Mouse (Mus musculus) ES-E14 (cell line): ENCODE results near the gene Strn3. TPM values are rescaled to one million over a fixed set of nuclear protein-coding genes. Genes with fewer than 3 reads are reported as not detected.
A peak's percentile ranks its signal among the peaks of the same experiment; 100 is the strongest.

Experiments used
- DNase-seq: peaks from one replicate; pipeline ENCODE4 v3.0.0-alpha.2; 2013; ENCODE audit warnings: low read depth, low spot score
- H3K27ac ChIP-seq: 2 replicates; pipeline ENCODE4 v1.5.1; 2012; ENCODE audit warnings: low read depth, mild to moderate bottlenecking, low read length, moderate library complexity, mixed read lengths; ENCODE audit not compliant: poor library complexity, insufficient read depth, severe bottlenecking
- H3K36me3 ChIP-seq: 2 replicates; pipeline ENCODE4 v1.6.1; 2012; ENCODE audit warnings: mild to moderate bottlenecking, low read length, moderate library complexity, mixed read lengths; ENCODE audit not compliant: control insufficient read depth, poor library complexity, insufficient read depth, severe bottlenecking
- H3K4me1 ChIP-seq, 2 experiments: fragments of 150-350 bp in 1 of 2; sonication (generic) in 1 of 2; 2 replicates each; pipeline ENCODE4 v1.6.1; 2012; ENCODE audit warnings: low read length in 2 of 2, mild to moderate bottlenecking in 1 of 2, mixed read lengths in 1 of 2; ENCODE audit not compliant: control insufficient read depth in 2 of 2, insufficient read depth in 2 of 2, poor library complexity in 1 of 2
- H3K4me3 ChIP-seq, 2 experiments: fragments of 150-350 bp in 1 of 2; sonication (generic) in 1 of 2; 2 replicates each; pipeline ENCODE4 v1.5.1; 2012; ENCODE audit warnings: low read length in 2 of 2, low read depth in 1 of 2, mild to moderate bottlenecking in 1 of 2, mixed read lengths in 1 of 2; ENCODE audit not compliant: insufficient read depth in 1 of 2, poor library complexity in 1 of 2, severe bottlenecking in 1 of 2
- H3K9ac ChIP-seq: 2 replicates; pipeline ENCODE4 v1.6.1; 2012; ENCODE audit warnings: low read depth, mild to moderate bottlenecking, low read length, mixed read lengths; ENCODE audit not compliant: poor library complexity, insufficient read depth, severe bottlenecking
- H3K9me3 ChIP-seq: fragments of 150-350 bp; sonication (generic); 2 replicates; pipeline ENCODE4 v1.6.1; 2012; ENCODE audit warnings: low read depth, mild to moderate bottlenecking, low read length; ENCODE audit not compliant: control insufficient read depth, insufficient read depth
- CHD2 ChIP-seq: IDR thresholded peaks from 2 replicates; pipeline ENCODE4 v1.6.1; 2014; ENCODE audit warnings: mild to moderate bottlenecking, low read depth, low read length, inconsistent platforms
- HCFC1 ChIP-seq: IDR thresholded peaks from 2 replicates; pipeline ENCODE4 v1.6.1; 2012; ENCODE audit warnings: low read length, inconsistent platforms, borderline replicate concordance; ENCODE audit not compliant: insufficient read depth
- MAFK ChIP-seq: IDR thresholded peaks from 2 replicates; pipeline ENCODE4 v1.6.1; 2014; ENCODE audit warnings: mild to moderate bottlenecking, low read depth, low read length, inconsistent platforms; ENCODE audit not compliant: insufficient read depth
- ZC3H11A ChIP-seq: IDR thresholded peaks from 2 replicates; pipeline ENCODE4 v1.6.1; 2012; ENCODE audit warnings: low read depth, mild to moderate bottlenecking, inconsistent platforms, low read length, borderline replicate concordance
- ZNF384 ChIP-seq: IDR thresholded peaks from 2 replicates; pipeline ENCODE4 v1.6.1; 2012; ENCODE audit warnings: low read depth, low read length, inconsistent platforms
- in situ Hi-C, 2 experiments: fragments of 600-800 bp; cut with MboI; formaldehyde crosslinking; loops; one replicate each; pipeline ENCODE4 v1.15.1; 2025; ENCODE audit warnings: low sequenced_read_pairs in 2 of 2, inconsistent platforms in 1 of 2; ENCODE audit not compliant: unreplicated experiment in 2 of 2
- total RNA-seq: library from RNA; depleted of rRNA; stranded (reverse); fragments of 300-350 nt; gene quantifications from 2 replicates; pipeline ENCODE4 v1.2.3, GENCODE M21; 2012

The Strn3 gene
- total RNA-seq, 1 experiment, result 76.0 TPM

GRCm38 (mm10) chr12:51678844-51679243 lies 12.9 kb downstream of the Strn3 start:
- TF ChIP-seq MAFK, result no peak
- no peak for TF ChIP-seq HCFC1
- TF ChIP-seq ZNF384, result no peak
- no peak for TF ChIP-seq ZC3H11A
- TF ChIP-seq CHD2, result no peak
- Histone ChIP-seq H3K36me3 (no peaks in the 10 kb centered on the region), H3K4me1 (peaks cover 0 to 6% of the 10 kb centered on the region in 2 experiments; a peak in 1 of 4 replicates), H3K4me3 (no peak overlapping the region), H3K9me3 (no peaks in the 10 kb centered on the region), H3K9ac (no peak overlapping the region), H3K27ac (no peak overlapping the region)
- DNase-seq, result no peak
- in situ Hi-C loops, result no loop called here

- Histone ChIP-seq H3K27ac (no peak overlapping the region), H3K4me1 (peaks cover 7 to 8% of the 10 kb centered on the region in 2 experiments; a peak in 3 of 4 replicates), H3K9me3 (no peaks in the 10 kb centered on the region), H3K9ac (no peak overlapping the region), H3K36me3 (no peaks in the 10 kb centered on the region), H3K4me3 (no peak overlapping the region)
- in situ Hi-C loops, result no loop called here
- DNase-seq, result no peak
- TF ChIP-seq ZNF384 (no peak), CHD2 (no peak), ZC3H11A (no peak), MAFK (no peak), HCFC1 (no peak)
Observed at GRCm38 (mm10) chr12:51676442-51676841, 15.3 kb downstream of the Strn3 start.

- H3K9me3 ChIP-seq, result no peaks in the 10 kb centered on the region
- no peak for DNase-seq
- no peak overlapping the region for H3K4me3 ChIP-seq
- in situ Hi-C loops, result no loop called here
- TF ChIP-seq ZNF384 (no peak), CHD2 (no peak), ZC3H11A (no peak)
- no peak overlapping the region for H3K27ac ChIP-seq
- no peaks in the 10 kb centered on the region for H3K36me3 ChIP-seq
- H3K9ac ChIP-seq, result no peak overlapping the region
- peaks cover 5 to 14% of the 10 kb centered on the region in 2 experiments for H3K4me1 ChIP-seq
Observed at GRCm38 (mm10) chr12:51673270-51673669, 18.4 kb downstream of the Strn3 start.

DNA sequence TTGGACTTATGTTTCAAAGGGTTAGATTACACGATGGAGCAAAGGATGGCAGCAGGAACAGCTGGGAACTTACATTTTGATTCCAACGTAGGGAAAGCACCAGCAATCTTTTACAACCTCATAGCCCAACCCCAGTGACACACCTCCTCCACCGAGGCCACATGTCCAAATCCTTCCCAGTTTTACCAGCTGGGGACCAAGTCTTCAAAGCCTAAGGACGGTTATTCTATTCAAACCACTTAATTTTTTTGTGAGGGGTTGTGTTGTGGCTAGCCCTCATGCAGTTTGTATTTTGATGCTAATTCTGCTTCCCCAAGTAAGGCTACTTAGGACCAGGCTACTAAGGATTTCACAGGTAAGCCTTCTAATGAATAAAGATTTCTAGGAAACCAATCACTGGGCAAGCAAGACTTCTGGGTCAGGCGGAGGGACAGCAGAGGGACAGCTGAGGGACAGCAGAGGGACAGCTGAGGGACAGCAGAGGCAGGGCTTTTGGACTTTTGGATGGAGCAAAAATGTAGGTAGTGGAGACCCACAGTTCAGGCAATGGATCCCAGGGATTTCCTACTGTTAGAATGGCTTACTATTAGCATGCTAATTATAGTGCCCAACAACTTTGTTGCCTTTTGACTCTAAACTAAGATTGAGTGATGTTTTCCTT lies 20.3 kb downstream of the Strn3 start:
- DNase-seq, result no peak
- no peak overlapping the region for H3K9ac ChIP-seq
- H3K27ac ChIP-seq, result peak overlapping the region; percentile 61; the same call in 1 of the 2 replicates
- peaks cover 5 to 17% of the 10 kb centered on the region in 2 experiments for H3K4me1 ChIP-seq
- H3K9me3 ChIP-seq, result no peaks in the 10 kb centered on the region
- H3K4me3 ChIP-seq, result no peak overlapping the region
- H3K36me3 ChIP-seq, result no peaks in the 10 kb centered on the region
- TF ChIP-seq MAFK (no peak), HCFC1 (no peak), CHD2 (no peak), ZNF384 (no peak), ZC3H11A (no peak)
- in situ Hi-C loops, result no loop called here
